Mouse (Mus musculus) liver, embryonic 16.5 days (tissue): ENCODE data around the gene Armc6. TPM values are rescaled to one million over a fixed set of nuclear protein-coding genes. Genes with fewer than 3 reads are reported as not detected.

Source experiments
- ATAC-seq: fragments of 200-750 bp; cut with Nextera tagmentation; 2 replicates; pipeline ENCODE4 v1.8.0; 2017; ENCODE audit warnings: low read depth, mild to moderate bottlenecking, moderate number of reproducible peaks, moderate library complexity
- H3K27ac ChIP-seq: fragments of 300-500 bp; sonication (generic); 2 replicates; pipeline ENCODE4 v1.5.1; 2014; ENCODE audit warnings: mild to moderate bottlenecking, low read length
- H3K27me3 ChIP-seq: fragments of 300-500 bp; sonication (generic); 2 replicates; pipeline ENCODE4 v1.6.1; 2014; ENCODE audit warnings: low read depth, low read length, mixed read lengths; ENCODE audit not compliant: control insufficient read depth, insufficient read depth
- H3K36me3 ChIP-seq: fragments of 300-500 bp; sonication (generic); 2 replicates; pipeline ENCODE4 v1.6.1; 2014; ENCODE audit warnings: mild to moderate bottlenecking; ENCODE audit not compliant: control insufficient read depth, insufficient read depth
- H3K4me1 ChIP-seq: fragments of 300-500 bp; sonication (generic); 2 replicates; pipeline ENCODE4 v1.6.1; 2014; ENCODE audit warnings: low read depth, low read length, mixed read lengths; ENCODE audit not compliant: control insufficient read depth
- H3K4me2 ChIP-seq: fragments of 300-500 bp; sonication (generic); 2 replicates; pipeline ENCODE4 v1.6.1; 2014; ENCODE audit warnings: low read depth, low read length, mixed read lengths
- H3K4me3 ChIP-seq: fragments of 300-500 bp; sonication (generic); 2 replicates; pipeline ENCODE4 v1.5.1; 2014; ENCODE audit warnings: low read depth, mild to moderate bottlenecking, low read length
- H3K9ac ChIP-seq: fragments of 300-500 bp; sonication (generic); 2 replicates; pipeline ENCODE4 v1.6.1; 2014; ENCODE audit warnings: low read depth, low read length
- H3K9me3 ChIP-seq: fragments of 300-500 bp; sonication (generic); replicated peaks from 2 replicates; pipeline ENCODE4 v1.6.1; 2016; ENCODE audit warnings: low read length; ENCODE audit not compliant: control insufficient read depth
- WGBS: fragments of 180-500 bp; shearing (Covaris S2); extraction: QIAGEN DNeasy Blood & Tissue Kit; methylation state at CpG from one replicate; pipeline ENCODE4 v1.1.7; 2014; ENCODE audit not compliant: insufficient replicate concordance; 5-methylcytosine and 5-hydroxymethylcytosine counted together
- polyA plus RNA-seq: library from polyadenylated mRNA; unstranded; fragments of >200 nt; fragmentation: Nextera tagmentation; extraction: Ambion mirVana; gene quantifications from 2 replicates; pipeline ENCODE4 v1.2.1, GENCODE M21; 2015

Armc6 gene
- 12.1 and 12.7 TPM in 2 replicates for polyA plus RNA-seq

DNA sequence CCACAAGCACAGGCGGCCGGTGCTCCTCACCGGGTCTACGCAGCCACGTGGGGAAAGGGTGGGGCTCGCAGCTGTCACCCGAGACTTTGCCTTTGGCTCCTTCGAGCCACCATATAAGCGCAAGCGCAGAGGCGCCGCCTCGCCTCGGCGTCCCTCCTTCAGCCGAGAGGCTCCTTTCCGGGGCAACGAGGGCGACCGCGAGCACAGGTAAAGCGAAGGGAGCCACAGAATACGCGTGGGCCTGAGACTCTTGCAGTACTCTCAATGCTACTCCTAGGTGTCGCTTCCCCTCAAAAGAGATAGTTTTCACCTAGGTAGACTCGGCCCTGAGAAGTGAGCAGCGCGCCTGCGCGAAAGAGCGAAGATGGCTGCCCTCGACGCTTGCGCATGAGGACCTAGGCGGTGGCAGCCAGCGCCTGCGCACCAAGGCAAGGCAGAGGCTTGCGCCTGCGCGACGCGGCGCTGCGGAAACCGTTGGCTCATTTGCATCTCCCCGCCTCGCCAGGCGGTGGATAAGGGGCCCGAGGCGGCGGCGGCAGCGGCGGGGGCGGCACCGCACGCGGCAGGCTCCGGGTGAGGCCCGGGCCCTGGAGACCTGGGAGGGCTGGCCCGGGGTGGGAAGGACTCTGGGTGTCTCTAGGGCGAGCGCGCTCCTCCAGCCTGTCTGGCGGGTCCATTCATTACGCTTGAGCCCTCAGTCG, at the start of gene Armc6, which contains the start of gene Sugp2:
TSS of gene Armc6 (minus strand) at position 387 of the 701 bp plus-strand sequence.
TSS of gene Sugp2 (plus strand) at position 147 of the 701 bp plus-strand sequence.
- Histone ChIP-seq H3K27ac (peak within 1 kb of the TSS; percentile 95), H3K4me2 (peak within 1 kb of the TSS; percentile 88), H3K4me3 (peak within 1 kb of the TSS; percentile 71), H3K36me3 (peaks cover 7% of the 10 kb centered on the region), H3K27me3 (no peaks in the 10 kb centered on the region), H3K9ac (peak within 1 kb of the TSS; percentile 83), H3K9me3 (no peaks in the 10 kb centered on the region), H3K4me1 (peaks cover 25% of the 10 kb centered on the region)
- ATAC-seq = peak; percentile 95
- under 1% methylated on average over 40 of the region's 67 CpGs for WGBS

DNA sequence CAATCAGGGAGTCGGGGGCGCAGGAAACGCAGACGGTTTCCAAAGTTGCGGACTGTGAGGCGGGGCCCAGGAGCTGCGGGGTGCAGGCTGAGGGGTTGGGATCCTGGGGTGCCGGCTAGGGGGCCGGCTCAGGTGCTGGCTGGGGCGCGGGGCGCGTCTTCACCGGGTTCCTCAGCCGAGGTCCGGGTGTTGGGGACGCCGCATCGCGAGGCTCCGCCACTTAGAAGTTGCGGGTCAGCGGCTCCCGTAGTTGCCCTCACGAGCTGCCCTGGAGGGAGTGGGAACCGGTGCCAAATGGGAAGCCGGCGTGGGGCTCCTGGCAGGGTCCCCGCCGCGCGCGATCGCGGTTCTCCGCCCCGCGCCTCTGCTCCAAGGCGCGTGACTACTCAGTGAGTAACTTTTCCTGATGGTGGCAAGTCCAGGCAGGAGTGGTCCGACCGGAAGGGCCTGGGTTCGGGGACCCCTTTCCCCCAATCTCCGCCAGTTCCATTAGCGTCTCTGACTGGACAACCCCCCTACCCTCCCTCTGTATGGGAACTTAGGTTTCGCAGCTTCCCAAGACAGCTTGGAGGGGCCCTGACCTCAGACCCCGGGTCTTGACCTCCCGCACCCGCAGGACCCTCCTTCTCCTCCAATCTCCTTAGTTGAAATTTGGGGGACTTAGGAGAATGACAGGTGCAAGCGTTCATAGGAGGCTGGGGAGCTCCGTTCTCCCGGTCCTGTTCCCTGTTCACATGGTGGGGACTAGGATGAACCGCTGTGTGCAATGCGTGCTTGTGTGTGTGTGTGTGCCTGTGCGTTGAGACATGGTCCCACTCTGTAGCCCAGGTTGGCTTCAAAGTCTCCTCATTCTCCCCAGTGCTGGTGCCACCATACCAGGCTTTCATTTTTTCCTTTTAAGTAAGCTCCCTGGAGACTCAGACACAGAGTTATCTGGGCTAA, 49.1 kb upstream of the Armc6 start:
- Histone ChIP-seq H3K4me2 (peak overlapping the region; percentile 91), H3K27ac (no peak overlapping the region), H3K9ac (peak overlapping the region; percentile 71), H3K36me3 (peaks cover 8% of the 10 kb centered on the region; the same call in 1 of the 2 replicates), H3K9me3 (no peaks in the 10 kb centered on the region), H3K4me3 (peak overlapping the region; percentile 70), H3K4me1 (peaks cover 9% of the 10 kb centered on the region), H3K27me3 (peaks cover 11% of the 10 kb centered on the region)
- ATAC-seq = peak; percentile 19
- under 1% methylated on average over 53 of the region's 55 CpGs for WGBS

DNA sequence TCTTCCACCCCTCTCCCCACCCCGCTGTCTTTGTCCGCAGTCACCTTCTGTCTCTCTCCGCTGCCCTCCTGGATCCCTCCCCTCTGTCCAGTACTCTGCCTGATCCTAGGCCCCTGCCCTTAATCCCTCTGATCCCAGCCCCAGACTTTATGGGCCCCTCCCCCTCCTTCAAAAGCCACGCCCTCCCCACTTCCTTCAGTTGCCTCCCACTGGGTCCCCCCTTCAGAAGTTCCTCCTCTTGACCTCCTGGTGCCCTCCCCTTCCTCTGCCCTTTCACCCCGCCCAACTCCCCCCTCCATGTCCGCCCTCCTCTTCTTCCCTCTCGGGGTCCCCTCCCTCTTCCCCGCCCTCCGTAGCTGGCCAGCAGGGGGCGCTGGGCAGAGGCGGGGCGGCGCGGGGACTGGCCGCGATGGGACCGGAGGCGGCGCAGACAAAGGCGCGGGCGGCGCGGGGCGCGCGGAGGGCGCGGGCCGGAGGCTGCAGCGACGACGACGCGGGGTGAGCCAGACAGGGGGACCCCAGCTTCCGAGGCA, 48.4 kb upstream of the Armc6 start, which contains the start of gene Homer3:
TSS of gene Homer3 (plus strand) at position 225 of the 533 bp plus-strand sequence.
- Histone ChIP-seq H3K9me3 (no peaks in the 10 kb centered on the region), H3K9ac (peak within 1 kb of the TSS; percentile 71), H3K4me3 (peak within 1 kb of the TSS; percentile 70), H3K36me3 (peaks cover 8% of the 10 kb centered on the region; the same call in 1 of the 2 replicates), H3K4me1 (peaks cover 9% of the 10 kb centered on the region), H3K27me3 (peaks cover 11% of the 10 kb centered on the region), H3K27ac (no peak within 1 kb of the TSS), H3K4me2 (peak within 1 kb of the TSS; percentile 91)
- under 1% methylated on average over 36 of the region's 36 CpGs for WGBS
- ATAC-seq = peak; percentile 85

DNA sequence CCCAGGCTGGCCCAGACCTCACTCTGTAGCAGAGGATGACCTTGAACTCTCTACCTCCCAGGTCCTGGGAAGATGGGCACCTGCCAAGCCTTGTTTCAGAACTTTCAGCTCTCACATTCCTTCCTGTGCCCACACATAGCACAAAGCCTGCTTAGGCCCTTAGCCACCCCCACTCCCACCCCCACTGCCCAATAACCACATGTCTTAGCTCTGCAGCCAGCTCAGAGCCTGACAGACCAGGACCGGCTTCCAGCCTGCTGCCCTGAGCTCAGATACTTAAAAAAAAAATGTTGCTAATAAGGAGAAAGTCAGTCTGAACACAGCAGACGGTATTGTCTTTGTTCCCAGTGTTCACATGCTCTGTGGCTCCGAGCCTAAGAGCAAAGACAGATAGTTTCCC, 46.7 kb upstream of the Armc6 start:
- peaks cover 11% of the 10 kb centered on the region for H3K27me3 ChIP-seq
- 53% methylated on average over 3 of the region's 3 CpGs for WGBS
- ATAC-seq = no peak
- no peak overlapping the region for H3K27ac ChIP-seq
- peaks cover 12% of the 10 kb centered on the region for H3K4me1 ChIP-seq
- no peak overlapping the region for H3K4me3 ChIP-seq
- no peaks in the 10 kb centered on the region for H3K9me3 ChIP-seq
- H3K4me2 ChIP-seq = no peak overlapping the region
- H3K9ac ChIP-seq = no peak overlapping the region
- H3K36me3 ChIP-seq = peaks cover 4% of the 10 kb centered on the region; the same call in 1 of the 2 replicates

DNA sequence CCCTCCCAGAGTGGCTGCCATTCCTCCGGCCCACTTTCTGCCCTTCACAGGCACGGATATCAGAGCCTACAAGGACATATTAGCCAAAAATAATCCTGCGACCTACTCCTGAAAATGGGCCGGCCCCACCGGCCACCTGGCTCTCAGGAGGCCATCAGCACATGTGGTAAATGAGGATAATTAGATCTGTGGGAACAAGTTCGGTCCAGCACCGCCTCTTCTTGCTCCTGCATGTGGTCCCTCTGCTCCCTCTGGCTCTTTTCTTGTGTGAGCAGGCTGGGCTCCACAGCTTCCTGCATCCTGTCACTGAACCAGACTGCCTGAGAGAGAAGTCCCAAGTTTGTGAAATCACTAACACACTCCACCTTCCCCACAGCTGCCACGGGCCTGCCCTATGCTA, 45.0 kb upstream of the Armc6 start:
- H3K9ac ChIP-seq = no peak overlapping the region
- no peaks in the 10 kb centered on the region for H3K36me3 ChIP-seq
- no peaks in the 10 kb centered on the region for H3K9me3 ChIP-seq
- ATAC-seq = no peak
- 29% methylated on average over 8 of the region's 8 CpGs for WGBS
- H3K4me3 ChIP-seq = no peak overlapping the region
- peaks cover 12% of the 10 kb centered on the region for H3K4me1 ChIP-seq
- no peak overlapping the region for H3K4me2 ChIP-seq
- H3K27ac ChIP-seq = 0 out of 2 replicates have a peak overlapping the region, but pooled peaks have one; percentile 22
- H3K27me3 ChIP-seq = peaks cover 11% of the 10 kb centered on the region

DNA sequence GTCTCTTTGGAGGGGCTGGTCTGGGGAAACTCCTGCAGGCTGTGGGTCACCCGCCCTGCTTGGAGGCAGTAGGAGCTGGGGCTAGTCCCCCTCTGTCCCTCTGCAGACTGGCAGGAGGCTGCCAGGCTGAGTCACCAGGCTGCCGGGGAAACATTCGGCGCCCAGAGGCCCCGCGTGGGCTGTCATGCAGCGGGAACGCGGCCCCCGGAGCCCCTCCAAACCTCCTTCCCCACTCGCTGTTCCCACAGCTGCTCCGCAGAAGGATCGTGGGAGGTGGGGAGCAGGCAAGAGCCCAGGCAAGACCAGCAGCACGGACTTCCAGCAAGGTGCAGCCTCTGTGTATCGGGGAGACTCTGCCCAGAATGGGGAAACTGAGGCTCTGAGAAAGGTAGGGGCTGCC, 43.9 kb upstream of the Armc6 start:
- Histone ChIP-seq H3K27ac (no peak overlapping the region), H3K4me2 (no peak overlapping the region)

DNA sequence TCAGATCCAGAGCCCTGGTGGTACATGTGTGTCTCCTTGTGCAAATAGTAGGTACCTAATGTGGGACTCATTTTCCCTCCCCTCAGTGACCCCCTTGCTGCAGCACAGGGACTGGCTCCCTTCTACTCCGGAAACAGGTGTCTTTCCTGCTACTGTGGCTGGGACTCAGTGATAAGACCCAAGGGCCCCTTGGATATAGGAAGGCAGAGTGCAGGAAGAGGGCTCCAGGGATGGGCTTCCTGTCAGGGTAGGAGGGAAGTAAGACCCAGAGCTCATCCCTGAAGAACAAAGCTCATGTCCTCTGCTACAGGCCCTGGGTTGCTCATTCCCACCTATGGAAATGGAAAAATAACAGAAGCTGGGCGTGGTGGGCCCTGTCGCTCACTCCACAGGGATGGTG, 42.2 kb upstream of the Armc6 start:
- Histone ChIP-seq H3K4me3 (no peak overlapping the region), H3K27me3 (no peaks in the 10 kb centered on the region), H3K9ac (no peak overlapping the region), H3K4me1 (peaks cover 14% of the 10 kb centered on the region), H3K9me3 (no peaks in the 10 kb centered on the region), H3K36me3 (no peaks in the 10 kb centered on the region), H3K27ac (no peak overlapping the region), H3K4me2 (no peak overlapping the region)
- peak; percentile 47 for ATAC-seq
- 24% methylated on average over 3 of the region's 3 CpGs for WGBS

More for the DNA sequence above, 43.9 kb upstream of the Armc6 start:
- ATAC-seq = no peak
- Histone ChIP-seq H3K9ac (no peak overlapping the region), H3K36me3 (no peaks in the 10 kb centered on the region), H3K9me3 (no peaks in the 10 kb centered on the region), H3K27me3 (peaks cover 6% of the 10 kb centered on the region), H3K4me1 (peaks cover 8% of the 10 kb centered on the region), H3K4me3 (no peak overlapping the region)
- 20% methylated on average over 15 of the region's 15 CpGs for WGBS

DNA sequence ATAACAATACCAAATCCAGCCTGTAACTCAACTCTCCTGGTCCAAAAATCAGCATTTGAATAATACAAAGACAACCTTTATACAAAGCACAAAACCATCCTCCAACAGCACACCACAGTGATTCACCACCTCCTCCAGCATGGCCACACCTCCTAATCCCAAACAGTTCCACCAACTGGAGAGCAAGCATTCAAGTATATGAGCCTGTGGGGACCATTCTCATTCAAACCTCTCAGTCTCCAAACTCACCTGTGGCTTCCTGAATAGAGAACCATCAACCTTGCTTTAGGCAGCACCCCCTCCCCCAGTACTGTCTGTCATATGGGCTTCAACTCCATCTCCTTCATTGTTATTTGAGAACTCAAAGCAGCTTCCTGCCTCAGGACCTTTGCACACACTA, 40.1 kb upstream of the Armc6 start:
- no peaks in the 10 kb centered on the region for H3K27me3 ChIP-seq
- no peak overlapping the region for H3K4me2 ChIP-seq
- peaks cover 14% of the 10 kb centered on the region for H3K4me1 ChIP-seq
- no peak overlapping the region for H3K9ac ChIP-seq
- no peaks in the 10 kb centered on the region for H3K36me3 ChIP-seq
- no peaks in the 10 kb centered on the region for H3K9me3 ChIP-seq
- no peak overlapping the region for H3K27ac ChIP-seq
- ATAC-seq = no peak
- H3K4me3 ChIP-seq = no peak overlapping the region
